Mouse (Mus musculus): Measurements from ENCODE around the gene Smarca5.

GRCm38 (mm10) chr8:80738046-80738387 lies 1.3 kb downstream of the Smarca5 start:
- TF ChIP-seq POLR2A (IDR thresholded peaks at IDR 0.05; ENCODE audit: low read depth, low read length) (no peak), CTCF (IDR thresholded peaks at IDR 0.05; ENCODE audit: borderline replicate concordance, insufficient read depth, low read length) (no peak)

Measured in embryonic fibroblast, embryonic 13.5 days (primary cell).